Mouse (Mus musculus) liver, postnatal 0 days (tissue): ENCODE data around the gene Faf1.

Source experiments
- CTCF ChIP-seq: sonication (generic); IDR thresholded peaks from 2 replicates; pipeline ENCODE4 v1.5.1; 2016; ENCODE audit warnings: antibody characterized with exemption, low read depth
- EP300 ChIP-seq: IDR thresholded peaks from 2 replicates; pipeline ENCODE4 v1.6.1; 2016; ENCODE audit warnings: antibody characterized with exemption, low read depth, mild to moderate bottlenecking

DNA sequence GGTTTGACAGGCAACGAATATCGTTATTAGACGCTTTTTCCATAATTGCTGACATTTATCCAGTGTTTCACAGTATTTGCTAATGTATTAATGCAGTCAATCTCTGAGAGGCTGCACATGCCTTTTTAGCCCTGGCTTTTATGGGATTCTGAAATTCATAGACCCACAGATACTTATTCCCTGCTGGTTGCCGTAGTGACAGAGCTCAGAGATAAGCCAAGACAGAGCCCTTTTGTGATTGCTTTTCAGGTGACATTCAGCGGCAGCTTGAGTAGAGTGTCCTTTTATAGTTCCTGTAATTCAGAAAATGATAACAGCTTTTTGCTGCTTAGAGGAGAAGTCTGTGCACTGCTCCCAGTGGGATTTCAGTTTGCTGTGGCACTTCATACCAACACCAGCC is 130.0 kb downstream of the Faf1 start:
- TF ChIP-seq CTCF (no peak), EP300 (no peak)
